Mouse (Mus musculus) ES-E14 (cell line): ENCODE results near the gene Clca2.

Experiments
- CHD2 ChIP-seq: IDR thresholded peaks from 2 replicates; pipeline ENCODE4 v1.6.1; 2014; ENCODE audit warnings: mild to moderate bottlenecking, low read depth, low read length, inconsistent platforms
- MAFK ChIP-seq: IDR thresholded peaks from 2 replicates; pipeline ENCODE4 v1.6.1; 2014; ENCODE audit warnings: mild to moderate bottlenecking, low read depth, low read length, inconsistent platforms; ENCODE audit not compliant: insufficient read depth
- ZC3H11A ChIP-seq: IDR thresholded peaks from 2 replicates; pipeline ENCODE4 v1.6.1; 2012; ENCODE audit warnings: low read depth, mild to moderate bottlenecking, inconsistent platforms, low read length, borderline replicate concordance
- ZNF384 ChIP-seq: IDR thresholded peaks from 2 replicates; pipeline ENCODE4 v1.6.1; 2012; ENCODE audit warnings: low read depth, low read length, inconsistent platforms

GRCm38 (mm10) chr3:145143856-145144255 is 44.6 kb upstream of the Clca2 start:
- no peak for TF ChIP-seq ZC3H11A
- TF ChIP-seq CHD2 = no peak
- no peak for TF ChIP-seq ZNF384
- TF ChIP-seq MAFK = no peak
